Mouse (Mus musculus) forebrain, embryonic 16.5 days (tissue): ENCODE measurements at regions not wholly inside any gene's neighbourhood (a gene's known extent, or its start where the extent isn't known, plus 50 kb on each side); places are given as distances from the start of the nearest gene placed in this dataset.

Experiments used
- ATAC-seq: fragments of 200-750 bp; cut with Nextera tagmentation; 2 replicates; pipeline ENCODE4 v1.8.0; 2017; ENCODE audit warnings: mild to moderate bottlenecking, moderate library complexity
- H3K27ac ChIP-seq: fragments of 300-500 bp; sonication (generic); 2 replicates; pipeline ENCODE4 v1.5.1; 2014; ENCODE audit warnings: low read length, control low read depth
- H3K27me3 ChIP-seq: fragments of 300-500 bp; sonication (generic); replicated peaks from 2 replicates; pipeline ENCODE4 v1.6.1; 2014; ENCODE audit warnings: low read length; ENCODE audit not compliant: control insufficient read depth, insufficient read depth
- H3K36me3 ChIP-seq: fragments of 300-500 bp; sonication (generic); 2 replicates; pipeline ENCODE4 v1.6.1; 2014; ENCODE audit not compliant: control insufficient read depth, insufficient read depth
- H3K4me1 ChIP-seq: fragments of 300-500 bp; sonication (generic); replicated peaks from 2 replicates; pipeline ENCODE4 v1.6.1; 2014; ENCODE audit warnings: low read length; ENCODE audit not compliant: control insufficient read depth, insufficient read depth
- H3K4me2 ChIP-seq: fragments of 300-500 bp; sonication (generic); 2 replicates; pipeline ENCODE4 v1.6.1; 2014; ENCODE audit warnings: mild to moderate bottlenecking, low read length, control low read depth
- H3K4me3 ChIP-seq: fragments of 300-500 bp; sonication (generic); replicated peaks from 2 replicates; pipeline ENCODE4 v1.5.1; 2014; ENCODE audit warnings: mild to moderate bottlenecking, low read length, control low read depth
- H3K9ac ChIP-seq: fragments of 300-500 bp; sonication (generic); replicated peaks from 2 replicates; pipeline ENCODE4 v1.6.1; 2014; ENCODE audit warnings: low read depth, low read length, control low read depth
- H3K9me3 ChIP-seq: fragments of 300-500 bp; sonication (generic); 2 replicates; pipeline ENCODE4 v1.6.1; 2016; ENCODE audit warnings: low read length; ENCODE audit not compliant: control insufficient read depth
- WGBS: fragments of 180-500 bp; shearing (Covaris S2); extraction: QIAGEN DNeasy Blood & Tissue Kit; methylation state at CpG from one replicate; pipeline ENCODE4 v1.1.7; 2014; 5-methylcytosine and 5-hydroxymethylcytosine counted together

GRCm38 (mm10) chr9:87925151-87925550 lies 194.1 kb upstream of the Tbx18 start:
- Histone ChIP-seq H3K4me1 (no peaks in the 10 kb centered on the region), H3K27me3 (no peaks in the 10 kb centered on the region), H3K36me3 (no peaks in the 10 kb centered on the region), H3K4me2 (no peak overlapping the region), H3K9ac (no peak overlapping the region), H3K4me3 (no peak overlapping the region), H3K9me3 (no peaks in the 10 kb centered on the region), H3K27ac (no peak overlapping the region)
- 94% methylated on average over 4 of the region's 4 CpGs for WGBS
- ATAC-seq = no peak

- Histone ChIP-seq H3K4me2 (no peak overlapping the region), H3K4me1 (no peaks in the 10 kb centered on the region), H3K4me3 (no peak overlapping the region), H3K9ac (no peak overlapping the region), H3K27me3 (no peaks in the 10 kb centered on the region), H3K9me3 (no peaks in the 10 kb centered on the region), H3K27ac (no peak overlapping the region), H3K36me3 (no peaks in the 10 kb centered on the region)
- no peak for ATAC-seq
- 82% methylated on average over 5 of the region's 5 CpGs for WGBS
These were observed 202.2 kb upstream of the Tbx18 start for GRCm38 (mm10) chr9:87933230-87933629.

GRCm38 (mm10) chr9:87952426-87952825 lies 221.4 kb upstream of the Tbx18 start:
- 85% methylated on average over 2 of the region's 2 CpGs for WGBS
- Histone ChIP-seq H3K36me3 (no peaks in the 10 kb centered on the region), H3K9ac (no peak overlapping the region), H3K27ac (no peak overlapping the region), H3K4me2 (no peak overlapping the region), H3K4me3 (no peak overlapping the region), H3K9me3 (no peaks in the 10 kb centered on the region), H3K27me3 (no peaks in the 10 kb centered on the region), H3K4me1 (no peaks in the 10 kb centered on the region)
- ATAC-seq = no peak

GRCm38 (mm10) chr9:87954941-87955340 lies 223.9 kb upstream of the Tbx18 start:
- no peaks in the 10 kb centered on the region for H3K36me3 ChIP-seq
- no peak for ATAC-seq
- no peak overlapping the region for H3K9ac ChIP-seq
- no peak overlapping the region for H3K27ac ChIP-seq
- no peaks in the 10 kb centered on the region for H3K9me3 ChIP-seq
- no peaks in the 10 kb centered on the region for H3K27me3 ChIP-seq
- H3K4me2 ChIP-seq = no peak overlapping the region
- H3K4me3 ChIP-seq = no peak overlapping the region
- H3K4me1 ChIP-seq = no peaks in the 10 kb centered on the region

- Histone ChIP-seq H3K36me3 (no peaks in the 10 kb centered on the region), H3K4me2 (no peak overlapping the region), H3K9ac (no peak overlapping the region), H3K4me1 (no peaks in the 10 kb centered on the region), H3K4me3 (no peak overlapping the region), H3K9me3 (no peaks in the 10 kb centered on the region), H3K27me3 (no peaks in the 10 kb centered on the region), H3K27ac (no peak overlapping the region)
- no peak for ATAC-seq
- 91% methylated on average over 4 of the region's 4 CpGs for WGBS
These were observed 230.7 kb upstream of the Tbx18 start for GRCm38 (mm10) chr9:87961796-87962195.

GRCm38 (mm10) chr9:87964508-87964907 lies 233.4 kb upstream of the Tbx18 start:
- ATAC-seq = no peak
- Histone ChIP-seq H3K4me1 (no peaks in the 10 kb centered on the region), H3K4me3 (no peak overlapping the region), H3K36me3 (no peaks in the 10 kb centered on the region), H3K9ac (no peak overlapping the region), H3K27ac (no peak overlapping the region), H3K9me3 (no peaks in the 10 kb centered on the region), H3K4me2 (no peak overlapping the region), H3K27me3 (no peaks in the 10 kb centered on the region)
- 80% methylated on average over 2 of the region's 2 CpGs for WGBS

GRCm38 (mm10) chr9:87965103-87965780 lies 234.2 kb upstream of the Tbx18 start:
- Histone ChIP-seq H3K36me3 (no peaks in the 10 kb centered on the region), H3K27ac (no peak overlapping the region), H3K9ac (no peak overlapping the region), H3K4me3 (no peak overlapping the region), H3K27me3 (no peaks in the 10 kb centered on the region), H3K4me1 (no peaks in the 10 kb centered on the region), H3K9me3 (no peaks in the 10 kb centered on the region), H3K4me2 (no peak overlapping the region)
- WGBS = 76% methylated on average over 3 of the region's 3 CpGs
- ATAC-seq = no peak

- H3K27me3 ChIP-seq = no peaks in the 10 kb centered on the region
- H3K27ac ChIP-seq = no peak overlapping the region
- H3K4me2 ChIP-seq = no peak overlapping the region
- no peaks in the 10 kb centered on the region for H3K4me1 ChIP-seq
- H3K9me3 ChIP-seq = no peaks in the 10 kb centered on the region; the same call in 1 of the 2 replicates
- ATAC-seq = no peak
- 53% methylated on average over 5 of the region's 5 CpGs for WGBS
- no peaks in the 10 kb centered on the region for H3K36me3 ChIP-seq
- H3K9ac ChIP-seq = no peak overlapping the region
- no peak overlapping the region for H3K4me3 ChIP-seq
These were observed 237.4 kb upstream of the Tbx18 start for GRCm38 (mm10) chr9:87968190-87969082.

GRCm38 (mm10) chr9:87970586-87970985 lies 239.5 kb upstream of the Tbx18 start:
- Histone ChIP-seq H3K27me3 (no peaks in the 10 kb centered on the region), H3K4me1 (no peaks in the 10 kb centered on the region), H3K36me3 (no peaks in the 10 kb centered on the region), H3K4me3 (no peak overlapping the region), H3K9ac (no peak overlapping the region), H3K9me3 (no peaks in the 10 kb centered on the region; the same call in 1 of the 2 replicates), H3K4me2 (no peak overlapping the region), H3K27ac (no peak overlapping the region)
- ATAC-seq = no peak
